Mouse (Mus musculus) embryonic facial prominence, embryonic 12.5 days (tissue): ENCODE results near the gene Clybl. TPM values are rescaled to one million over a fixed set of nuclear protein-coding genes. Genes with fewer than 3 reads are reported as not detected.

Experiments
- ATAC-seq: fragments of 200-750 bp; cut with Nextera tagmentation; 2 replicates; pipeline ENCODE4 v1.8.0; 2017; ENCODE audit not compliant: insufficient number of reproducible peaks, insufficient read depth, low FRiP score, low TSS enrichment
- H3K27ac ChIP-seq: fragments of 300-500 bp; sonication (generic); 2 replicates; pipeline ENCODE4 v1.5.1; 2016; ENCODE audit warnings: mild to moderate bottlenecking
- H3K27me3 ChIP-seq: fragments of 300-500 bp; sonication (generic); 2 replicates; pipeline ENCODE4 v1.6.1; 2016; ENCODE audit warnings: mild to moderate bottlenecking, moderate library complexity
- H3K36me3 ChIP-seq: fragments of 300-500 bp; sonication (generic); 2 replicates; pipeline ENCODE4 v1.6.1; 2016; ENCODE audit warnings: mild to moderate bottlenecking
- H3K4me1 ChIP-seq: fragments of 300-500 bp; sonication (generic); 2 replicates; pipeline ENCODE4 v1.6.1; 2016
- H3K4me2 ChIP-seq: fragments of 300-500 bp; sonication (generic); replicated peaks from 2 replicates; pipeline ENCODE4 v1.6.1; 2016; ENCODE audit warnings: mild to moderate bottlenecking, moderate library complexity
- H3K4me3 ChIP-seq: fragments of 300-500 bp; sonication (generic); 2 replicates; pipeline ENCODE4 v1.5.1; 2016; ENCODE audit warnings: mild to moderate bottlenecking
- H3K9ac ChIP-seq: fragments of 300-500 bp; sonication (generic); 2 replicates; pipeline ENCODE4 v1.6.1; 2016; ENCODE audit warnings: mild to moderate bottlenecking, moderate library complexity
- H3K9me3 ChIP-seq: fragments of 300-500 bp; sonication (generic); 2 replicates; pipeline ENCODE4 v1.6.1; 2016; ENCODE audit warnings: mild to moderate bottlenecking, moderate library complexity
- WGBS: fragments of 180-500 bp; shearing (Covaris S2); methylation state at CpG from one replicate; pipeline ENCODE4 v1.1.7; 2016; 5-methylcytosine and 5-hydroxymethylcytosine counted together
- polyA plus RNA-seq: library from polyadenylated mRNA; unstranded; fragments of >200 nt; fragmentation: Nextera tagmentation; extraction: Ambion mirVana; gene quantifications from 2 replicates; pipeline ENCODE4 v1.2.1, GENCODE M21; 2016

The Clybl gene
- polyA plus RNA-seq, 1 experiment from 2014 or later = 23.1 TPM

DNA sequence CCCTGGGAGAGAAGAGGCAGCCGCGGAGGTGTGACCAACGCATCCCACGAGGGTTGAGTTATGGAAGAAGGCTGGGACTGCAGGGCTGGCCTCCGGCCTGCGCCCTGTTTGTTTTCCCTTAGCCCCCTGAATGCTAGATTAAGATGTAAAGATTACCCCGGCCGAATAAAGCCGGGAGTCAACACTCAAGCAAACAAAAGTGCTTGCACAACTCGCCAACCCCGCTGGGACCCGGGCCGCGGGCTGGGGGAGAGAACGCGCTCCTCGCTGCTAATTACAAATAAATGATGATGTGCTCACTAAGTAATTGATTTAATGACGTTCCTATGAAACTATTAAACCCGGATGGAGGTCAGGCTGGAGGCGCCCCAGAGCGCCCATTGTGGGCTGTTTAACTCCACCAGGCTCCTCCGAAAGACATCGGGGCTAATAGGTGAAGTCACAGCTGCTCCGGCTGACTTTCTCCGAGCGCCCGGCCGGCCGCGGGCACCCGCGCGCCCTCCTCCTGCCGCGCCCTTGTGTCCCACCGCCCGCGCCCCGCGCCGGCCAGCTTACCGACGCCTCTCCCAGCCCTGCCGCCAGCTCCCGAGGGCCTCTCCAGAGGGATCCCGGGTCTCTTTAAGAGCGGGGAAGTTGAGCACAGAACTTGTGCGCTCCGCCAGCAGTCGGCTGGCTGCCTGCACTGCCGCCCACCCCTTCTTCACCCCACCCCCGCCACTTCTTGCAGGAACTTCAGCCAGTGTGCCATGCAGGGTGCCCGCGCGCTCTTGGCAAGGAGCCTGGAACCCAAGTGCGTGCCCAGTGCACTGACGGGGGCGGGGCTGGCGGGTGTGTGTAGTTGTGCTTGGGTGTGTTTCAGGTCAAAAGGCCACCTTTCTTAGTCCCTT is 269.2 kb downstream of the Clybl start, which contains the start of gene Gm5089:
Gene Gm5089 (minus strand): TSS at position 620 of the 887 bp plus-strand sequence.
- peak; percentile 71 for ATAC-seq
- Histone ChIP-seq H3K27ac (0 out of 2 replicates have a peak within 1 kb of the TSS, but pooled peaks have one; percentile 41), H3K36me3 (no peaks in the 10 kb centered on the region), H3K9me3 (no peaks in the 10 kb centered on the region), H3K4me3 (peak within 1 kb of the TSS; percentile 40), H3K4me2 (peak within 1 kb of the TSS; percentile 76), H3K9ac (peak within 1 kb of the TSS; percentile 32), H3K27me3 (peaks cover 68% of the 10 kb centered on the region), H3K4me1 (peaks cover 23% of the 10 kb centered on the region)
- WGBS = 1% methylated on average over 59 of the region's 59 CpGs

DNA sequence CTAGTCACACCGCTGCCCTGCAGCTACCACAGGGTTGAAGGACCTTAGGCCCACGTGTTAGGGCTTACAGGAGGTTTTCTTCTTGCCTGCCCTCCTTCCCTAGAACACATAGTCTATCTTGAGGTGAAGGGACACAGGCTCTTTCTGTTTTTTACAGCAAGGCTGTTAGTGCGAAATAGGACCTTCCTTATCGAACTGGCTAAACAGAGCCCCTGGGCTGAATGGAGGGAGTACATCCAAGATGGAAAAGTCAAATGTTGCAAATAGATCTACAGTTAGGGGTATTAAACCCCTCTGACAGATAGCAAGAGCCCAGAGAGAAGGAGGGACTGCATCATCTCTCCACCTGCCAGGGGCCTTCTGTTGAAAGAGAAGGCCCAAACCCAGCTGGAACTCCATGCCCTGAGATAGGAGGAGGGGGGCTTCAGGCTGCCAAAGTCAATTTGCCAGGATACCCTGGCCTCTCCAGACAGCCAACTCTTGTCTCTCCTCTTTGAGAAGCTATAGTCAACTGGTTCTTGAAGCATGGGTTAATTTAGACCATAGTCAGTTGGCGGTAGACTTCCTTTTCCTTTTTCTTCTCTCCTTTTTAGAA is 270.1 kb downstream of the Clybl start:
- 54% methylated on average over 5 of the region's 5 CpGs for WGBS
- H3K36me3 ChIP-seq = no peaks in the 10 kb centered on the region
- no peak for ATAC-seq
- H3K9ac ChIP-seq = no peak overlapping the region
- H3K9me3 ChIP-seq = no peaks in the 10 kb centered on the region
- H3K27me3 ChIP-seq = peaks cover 68% of the 10 kb centered on the region
- no peak overlapping the region for H3K4me3 ChIP-seq
- no peak overlapping the region for H3K4me2 ChIP-seq
- H3K4me1 ChIP-seq = peaks cover 23% of the 10 kb centered on the region
- H3K27ac ChIP-seq = no peak overlapping the region

Other genes starting within 250 kb of the Clybl start
- 3.4 and 3.5 TPM in 2 replicates for gene Gpr183, start 216.5 kb upstream of the Clybl start, polyA plus RNA-seq
- not detected in 2 replicates for gene Timm8a2, start 147.0 kb upstream of the Clybl start, polyA plus RNA-seq
- 143 and 147 TPM in 2 replicates for gene Tm9sf2, start 74.7 kb upstream of the Clybl start, polyA plus RNA-seq